Mouse (Mus musculus) embryonic facial prominence, embryonic 15.5 days (tissue): ENCODE data around the gene Pigz. TPM values are rescaled to one million over a fixed set of nuclear protein-coding genes. Genes with fewer than 3 reads are reported as not detected.
"Not testable (repeated sequence)": the region's sequence is repeated elsewhere in the genome, so short reads cannot be mapped to it uniquely, and the experiment has no call there.

Experiments
- ATAC-seq: fragments of 200-750 bp; cut with Nextera tagmentation; 2 replicates; pipeline ENCODE4 v1.8.0; 2017; ENCODE audit warnings: low read depth, moderate TSS enrichment; ENCODE audit not compliant: insufficient number of reproducible peaks, low FRiP score, low TSS enrichment
- H3K27ac ChIP-seq: fragments of 300-500 bp; sonication (generic); replicated peaks from 2 replicates; pipeline ENCODE4 v1.5.1; 2015; ENCODE audit warnings: mild to moderate bottlenecking, inconsistent platforms
- H3K27me3 ChIP-seq: fragments of 300-500 bp; sonication (generic); 2 replicates; pipeline ENCODE4 v1.6.1; 2015; ENCODE audit warnings: inconsistent platforms
- H3K36me3 ChIP-seq: fragments of 300-500 bp; sonication (generic); 2 replicates; pipeline ENCODE4 v1.6.1; 2015; ENCODE audit warnings: mild to moderate bottlenecking, inconsistent platforms
- H3K4me1 ChIP-seq: fragments of 300-500 bp; sonication (generic); 2 replicates; pipeline ENCODE4 v1.6.1; 2015; ENCODE audit warnings: inconsistent platforms
- H3K4me2 ChIP-seq: fragments of 300-500 bp; sonication (generic); replicated peaks from 2 replicates; pipeline ENCODE4 v1.6.1; 2015; ENCODE audit warnings: mild to moderate bottlenecking, inconsistent platforms
- H3K4me3 ChIP-seq: fragments of 300-500 bp; sonication (generic); replicated peaks from 2 replicates; pipeline ENCODE4 v1.5.1; 2015; ENCODE audit warnings: mild to moderate bottlenecking, inconsistent platforms
- H3K9ac ChIP-seq: fragments of 300-500 bp; sonication (generic); 2 replicates; pipeline ENCODE4 v1.6.1; 2015; ENCODE audit warnings: inconsistent platforms
- H3K9me3 ChIP-seq: fragments of 300-500 bp; sonication (generic); replicated peaks from 2 replicates; pipeline ENCODE4 v1.6.1; 2016; ENCODE audit warnings: inconsistent platforms
- WGBS: fragments of 180-500 bp; shearing (Covaris S2); methylation state at CpG from one replicate; pipeline ENCODE4 v1.1.7; 2015; 5-methylcytosine and 5-hydroxymethylcytosine counted together
- polyA plus RNA-seq: library from polyadenylated mRNA; unstranded; fragments of >200 nt; fragmentation: Nextera tagmentation; extraction: Ambion mirVana; gene quantifications from 2 replicates; pipeline ENCODE4 v1.2.1, GENCODE M21; 2015

Gene Pigz
- polyA plus RNA-seq, 1 experiment from 2014 or later = 1.4 TPM

DNA sequence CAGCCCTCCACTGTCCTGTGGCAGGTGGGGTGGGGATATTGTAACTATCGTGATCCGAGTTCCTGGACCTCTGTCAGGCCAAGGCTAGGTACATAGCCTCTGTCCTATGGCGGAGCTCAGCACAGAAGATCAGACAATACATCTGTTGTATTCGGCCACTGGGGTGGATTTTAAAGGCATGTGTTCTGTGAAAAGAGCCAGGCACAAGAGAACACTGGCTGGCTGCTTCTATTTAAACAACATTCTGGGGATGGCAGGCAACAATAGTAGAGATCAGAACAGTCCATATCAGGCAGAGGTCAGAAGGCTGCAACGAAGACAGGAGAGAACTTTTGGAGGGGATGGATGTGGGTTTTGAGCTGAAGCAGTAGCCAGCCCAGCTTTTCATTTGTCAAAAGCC, 1.4 kb upstream of the Pigz start:
- Histone ChIP-seq H3K27me3 (peaks cover 37% of the 10 kb centered on the region), H3K4me3 (no peak overlapping the region), H3K4me1 (peaks cover 26% of the 10 kb centered on the region), H3K36me3 (no peaks in the 10 kb centered on the region), H3K27ac (no peak overlapping the region), H3K9ac (no peak overlapping the region), H3K4me2 (no peak overlapping the region), H3K9me3 (0 out of 2 replicates have a peak, but pooled peaks cover 3% of the 10 kb centered on the region)
- no peak for ATAC-seq
- WGBS = 62% methylated on average over 5 of the region's 5 CpGs

DNA sequence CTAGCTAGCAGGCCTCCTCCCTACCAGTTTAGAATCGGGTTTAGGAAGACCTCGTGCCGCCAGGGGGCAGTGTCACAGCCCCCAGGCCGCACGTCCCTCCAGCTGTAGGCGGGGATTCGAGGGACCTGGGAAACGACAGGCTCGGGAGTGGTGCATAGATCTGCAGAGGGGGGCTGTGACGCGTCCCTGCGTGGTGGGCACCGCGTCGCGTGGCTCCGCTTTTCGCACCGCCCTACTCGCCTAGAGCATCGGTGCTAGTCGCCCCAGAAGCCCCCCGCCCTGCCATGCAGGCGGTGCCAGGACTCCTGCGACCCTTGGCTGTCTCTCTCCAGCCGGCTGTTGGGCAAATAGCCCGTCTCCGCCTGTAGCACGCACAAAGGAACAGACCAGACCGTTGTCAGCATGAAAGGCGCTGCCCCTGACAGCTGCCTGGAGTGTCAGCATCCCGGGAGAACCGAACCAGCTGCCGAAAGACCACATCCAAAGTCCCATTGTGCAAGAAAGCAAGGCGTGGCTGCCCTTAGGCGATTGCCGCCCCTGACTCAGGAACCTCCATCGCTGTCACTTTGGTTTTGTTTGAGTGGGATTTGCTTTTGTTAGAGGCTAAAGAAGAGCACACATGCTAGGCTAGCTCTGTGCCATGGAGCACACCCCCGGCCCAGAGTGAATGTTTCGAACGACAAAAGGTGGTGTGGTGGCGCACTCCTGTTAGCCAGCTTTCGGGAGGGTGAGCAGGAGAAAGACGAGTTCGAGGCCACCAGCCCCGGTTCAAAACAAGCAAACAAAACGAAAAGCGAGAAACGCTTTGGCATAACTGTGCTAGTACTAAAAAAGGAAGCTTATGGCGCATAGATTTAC, 582 bp upstream of the Pigz start:
- Histone ChIP-seq H3K4me1 (peaks cover 26% of the 10 kb centered on the region), H3K9ac (peak overlapping the region; percentile 42), H3K4me2 (peak overlapping the region; percentile 96), H3K27ac (peak overlapping the region; percentile 55; the same call in 1 of the 2 replicates), H3K4me3 (peak overlapping the region; percentile 61), H3K9me3 (0 out of 2 replicates have a peak, but pooled peaks cover 3% of the 10 kb centered on the region), H3K27me3 (peaks cover 37% of the 10 kb centered on the region), H3K36me3 (no peaks in the 10 kb centered on the region)
- WGBS = under 1% methylated on average over 50 of the region's 50 CpGs
- ATAC-seq = peak; percentile 88

DNA sequence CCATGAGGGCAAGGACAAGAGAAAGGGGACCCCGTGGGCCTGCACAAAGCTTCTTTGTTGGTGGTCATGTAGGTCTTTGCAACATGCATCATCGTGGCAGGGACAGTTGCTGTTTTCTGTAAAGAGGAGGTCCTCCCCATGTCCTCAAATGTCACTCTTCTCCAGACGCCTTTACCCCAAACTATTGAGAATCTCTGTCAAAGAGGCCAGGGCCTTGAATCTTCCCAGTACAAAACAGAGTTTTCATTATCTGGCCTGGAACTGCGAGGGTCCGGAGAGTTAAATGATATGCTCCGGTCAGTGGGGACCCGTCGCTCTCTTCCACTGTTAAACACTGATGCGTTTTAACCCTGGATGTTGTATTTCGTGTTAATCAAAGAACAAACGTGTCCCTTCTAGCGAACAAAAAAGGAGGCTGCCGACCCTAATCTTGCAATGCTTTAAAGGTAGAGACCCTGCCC, 929 bp downstream of the Pigz start:
- 17% methylated on average over 13 of the region's 13 CpGs for WGBS
- H3K27me3 ChIP-seq = peaks cover 37% of the 10 kb centered on the region
- peak overlapping the region; percentile 49 for H3K4me2 ChIP-seq

DNA sequence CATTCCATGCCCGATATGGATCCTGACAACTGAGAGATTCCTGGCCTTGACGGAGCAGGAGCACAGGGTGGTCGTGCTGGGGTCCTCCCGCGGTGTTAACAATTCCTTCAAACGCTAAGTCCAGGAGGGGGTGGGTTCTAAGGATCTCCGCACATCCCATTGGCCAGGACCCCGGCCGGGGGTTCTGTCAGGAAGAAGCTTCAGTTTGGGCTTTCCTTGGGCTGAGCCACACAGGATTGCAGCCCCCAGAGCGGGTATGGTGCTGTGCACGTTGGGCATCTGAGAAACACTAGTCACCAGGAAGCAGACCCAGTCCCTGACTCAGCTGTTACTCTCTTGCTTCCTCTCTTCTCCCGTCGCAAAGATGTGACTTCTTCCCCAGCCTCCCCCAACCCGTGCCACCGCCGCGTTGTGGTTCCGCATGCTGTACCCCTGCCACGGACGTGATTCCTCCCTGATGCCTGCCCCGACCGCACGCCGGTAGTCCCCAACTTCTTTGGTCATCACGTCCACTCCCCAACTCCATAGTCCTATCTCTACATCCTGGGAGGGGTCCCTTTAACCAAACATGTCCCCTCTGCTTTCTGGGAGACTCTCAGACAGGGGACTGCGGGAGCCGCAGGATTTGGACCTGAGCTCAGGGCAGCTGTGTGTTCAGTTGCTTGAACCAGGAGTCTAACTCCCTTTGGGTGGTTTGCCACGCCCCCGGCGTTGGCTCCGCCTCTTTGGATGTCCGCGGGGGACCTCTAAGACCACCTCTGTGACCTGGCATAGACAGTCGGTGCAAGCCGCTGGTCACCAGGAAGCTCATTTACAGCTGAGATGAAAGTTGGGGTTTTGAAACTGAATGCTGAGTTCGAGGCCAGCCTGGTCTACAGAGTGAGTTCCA, 1.7 kb downstream of the Pigz start:
- Histone ChIP-seq H3K9me3 (0 out of 2 replicates have a peak, but pooled peaks cover 3% of the 10 kb centered on the region), H3K4me3 (peak overlapping the region; percentile 33), H3K9ac (no peak overlapping the region), H3K27me3 (peaks cover 37% of the 10 kb centered on the region), H3K27ac (no peak overlapping the region), H3K4me1 (peaks cover 26% of the 10 kb centered on the region), H3K4me2 (peak overlapping the region; percentile 49), H3K36me3 (no peaks in the 10 kb centered on the region)
- ATAC-seq = no peak
- WGBS = 5% methylated on average over 36 of the region's 36 CpGs

More for the DNA sequence above, 929 bp downstream of the Pigz start:
- Histone ChIP-seq H3K4me1 (peaks cover 26% of the 10 kb centered on the region), H3K36me3 (no peaks in the 10 kb centered on the region), H3K4me3 (peak overlapping the region; percentile 33), H3K9me3 (0 out of 2 replicates have a peak, but pooled peaks cover 3% of the 10 kb centered on the region), H3K27ac (no peak overlapping the region), H3K9ac (no peak overlapping the region)
- no peak for ATAC-seq

DNA sequence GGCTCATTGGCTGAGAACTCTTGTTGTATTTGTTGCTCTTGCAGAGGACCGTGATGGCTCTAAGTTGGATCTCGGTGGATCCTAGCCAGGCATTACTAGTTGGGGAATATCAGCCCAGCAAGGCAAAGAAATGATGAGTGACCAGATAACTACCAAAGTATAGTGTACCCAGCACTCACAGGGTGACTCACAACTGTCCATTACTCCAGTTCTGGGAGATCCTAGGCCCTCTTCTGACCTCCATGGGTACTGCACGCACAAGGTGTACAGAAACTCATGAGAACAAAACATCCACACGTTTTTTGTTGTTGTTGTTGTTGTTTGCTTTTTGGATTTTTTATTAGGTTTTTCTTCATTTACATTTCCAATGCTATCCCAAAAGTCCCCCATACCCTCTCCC, 2.9 kb downstream of the Pigz start:
- Histone ChIP-seq H3K36me3 (no peaks in the 10 kb centered on the region), H3K9ac (no peak overlapping the region), H3K27ac (no peak overlapping the region), H3K4me3 (no peak overlapping the region), H3K9me3 (0 out of 2 replicates have a peak, but pooled peaks cover 3% of the 10 kb centered on the region), H3K4me2 (no peak overlapping the region), H3K27me3 (peaks cover 37% of the 10 kb centered on the region), H3K4me1 (peaks cover 26% of the 10 kb centered on the region)
- 90% methylated on average over 4 of the region's 4 CpGs for WGBS
- no peak for ATAC-seq

DNA sequence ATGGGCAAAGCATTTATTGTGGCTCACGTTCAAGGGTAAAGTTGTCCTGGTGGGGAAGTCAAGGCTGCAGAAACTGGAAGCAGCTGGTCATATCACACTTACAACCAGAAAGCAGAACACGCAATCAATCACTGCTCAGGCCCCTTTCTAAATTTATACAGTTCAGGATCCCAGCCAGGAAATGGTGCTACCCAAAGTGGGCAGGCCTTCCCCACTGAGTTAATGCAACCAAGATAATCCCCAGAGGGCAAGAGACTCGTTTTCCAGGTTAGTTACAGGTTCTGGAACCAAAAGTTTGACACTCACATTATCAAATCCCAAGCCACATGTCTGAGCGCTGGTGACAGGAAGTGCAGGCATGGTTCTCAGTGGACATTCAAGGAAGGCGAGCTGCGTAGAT, 5.2 kb downstream of the Pigz start:
- H3K27ac ChIP-seq = no peak overlapping the region
- 0 out of 2 replicates have a peak, but pooled peaks cover 3% of the 10 kb centered on the region for H3K9me3 ChIP-seq
- H3K4me2 ChIP-seq = no peak overlapping the region
- H3K27me3 ChIP-seq = peaks cover 28% of the 10 kb centered on the region
- no peak overlapping the region for H3K9ac ChIP-seq
- H3K36me3 ChIP-seq = no peaks in the 10 kb centered on the region
- ATAC-seq = no peak
- H3K4me3 ChIP-seq = no peak overlapping the region
- H3K4me1 ChIP-seq = peaks cover 18% of the 10 kb centered on the region
- 66% methylated on average over 6 of the region's 6 CpGs for WGBS

DNA sequence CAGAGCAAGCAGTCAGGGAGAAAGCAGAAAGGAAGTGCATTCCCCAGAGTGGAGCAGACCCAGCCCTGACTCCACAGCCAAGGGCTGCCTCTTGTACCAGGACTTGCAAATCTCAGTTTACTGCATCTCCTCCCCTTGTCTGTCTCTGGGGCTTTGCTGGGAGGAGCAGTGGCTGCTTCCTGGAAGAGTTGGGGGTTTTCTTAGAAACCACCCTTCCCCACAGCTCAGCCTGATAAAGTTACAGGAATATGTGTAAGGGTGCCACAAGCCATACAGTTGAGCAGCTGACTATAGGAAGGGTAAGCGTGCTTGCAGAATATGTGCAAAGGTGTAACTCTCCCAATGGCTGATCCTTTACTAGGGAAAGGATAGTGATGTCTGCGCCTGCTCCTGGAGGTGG, 6.9 kb downstream of the Pigz start:
- H3K9ac ChIP-seq = no peak overlapping the region
- peaks cover 10% of the 10 kb centered on the region for H3K27me3 ChIP-seq
- H3K4me2 ChIP-seq = no peak overlapping the region
- no peak overlapping the region for H3K4me3 ChIP-seq
- WGBS = 71% methylated on average over 2 of the region's 2 CpGs
- no peak for ATAC-seq
- peaks cover 11% of the 10 kb centered on the region for H3K4me1 ChIP-seq
- no peak overlapping the region for H3K27ac ChIP-seq
- H3K36me3 ChIP-seq = no peaks in the 10 kb centered on the region; the same call in 1 of the 2 replicates
- H3K9me3 ChIP-seq = 0 out of 2 replicates have a peak, but pooled peaks cover 3% of the 10 kb centered on the region

DNA sequence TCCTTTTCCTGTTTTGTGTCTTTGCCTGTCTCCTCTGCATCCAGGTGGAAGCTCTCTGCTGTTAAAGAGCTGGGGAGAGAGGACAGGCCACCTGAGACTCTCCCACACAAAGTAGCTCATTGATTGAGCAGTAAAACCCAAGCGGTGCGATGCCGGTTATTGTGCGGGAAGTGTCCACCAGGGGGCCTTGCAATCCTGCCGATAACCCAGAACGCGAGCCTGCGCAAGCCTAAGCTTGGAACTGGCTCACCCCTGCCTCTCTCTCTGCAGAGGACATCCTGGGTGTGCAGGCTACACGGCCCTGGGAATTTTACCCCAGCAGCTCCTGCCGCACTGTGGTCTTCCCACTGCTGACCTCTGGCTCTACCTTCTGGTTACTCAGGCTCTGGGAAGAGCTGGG, 10.3 kb downstream of the Pigz start:
- ATAC-seq = no peak
- no peak overlapping the region for H3K4me3 ChIP-seq
- H3K4me2 ChIP-seq = no peak overlapping the region
- no peaks in the 10 kb centered on the region for H3K9me3 ChIP-seq
- H3K4me1 ChIP-seq = peaks cover 28% of the 10 kb centered on the region
- no peaks in the 10 kb centered on the region; the same call in 1 of the 2 replicates for H3K36me3 ChIP-seq
- H3K27ac ChIP-seq = no peak overlapping the region
- H3K9ac ChIP-seq = no peak overlapping the region
- H3K27me3 ChIP-seq = no peaks in the 10 kb centered on the region
- 6% methylated on average over 10 of the region's 10 CpGs for WGBS

DNA sequence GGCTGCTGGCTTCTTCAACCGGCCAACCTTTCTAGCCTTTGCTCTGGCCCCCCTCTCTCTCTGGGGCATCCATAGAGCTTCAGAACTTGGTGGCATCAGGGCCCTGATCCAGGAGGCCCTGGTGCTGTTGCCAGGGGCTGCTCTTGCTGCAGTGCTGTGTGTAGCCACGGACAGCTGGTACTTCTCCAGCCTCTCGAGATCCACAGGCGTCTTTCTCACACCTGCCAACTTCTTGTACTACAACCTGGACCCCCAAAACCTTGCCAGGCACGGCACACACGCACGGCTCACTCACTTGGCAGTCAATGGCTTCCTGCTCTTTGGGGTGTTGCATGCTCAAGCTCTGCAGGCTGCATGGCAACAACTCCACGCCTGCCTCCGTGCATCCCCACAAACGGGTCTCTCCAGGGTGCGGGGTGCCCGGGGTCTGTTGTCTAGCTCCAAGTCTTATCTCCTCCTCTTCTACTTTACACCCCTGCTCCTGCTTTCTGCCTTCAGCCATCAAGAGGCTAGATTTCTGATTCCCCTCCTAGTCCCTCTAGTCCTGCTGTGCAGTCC, 11.1 kb downstream of the Pigz start:
- WGBS = 89% methylated on average over 12 of the region's 12 CpGs
- Histone ChIP-seq H3K4me1 (peaks cover 36% of the 10 kb centered on the region), H3K4me3 (no peak overlapping the region), H3K27ac (no peak overlapping the region), H3K4me2 (no peak overlapping the region), H3K36me3 (no peaks in the 10 kb centered on the region; the same call in 1 of the 2 replicates), H3K9ac (no peak overlapping the region), H3K27me3 (no peaks in the 10 kb centered on the region), H3K9me3 (no peaks in the 10 kb centered on the region)
- ATAC-seq = no peak

DNA sequence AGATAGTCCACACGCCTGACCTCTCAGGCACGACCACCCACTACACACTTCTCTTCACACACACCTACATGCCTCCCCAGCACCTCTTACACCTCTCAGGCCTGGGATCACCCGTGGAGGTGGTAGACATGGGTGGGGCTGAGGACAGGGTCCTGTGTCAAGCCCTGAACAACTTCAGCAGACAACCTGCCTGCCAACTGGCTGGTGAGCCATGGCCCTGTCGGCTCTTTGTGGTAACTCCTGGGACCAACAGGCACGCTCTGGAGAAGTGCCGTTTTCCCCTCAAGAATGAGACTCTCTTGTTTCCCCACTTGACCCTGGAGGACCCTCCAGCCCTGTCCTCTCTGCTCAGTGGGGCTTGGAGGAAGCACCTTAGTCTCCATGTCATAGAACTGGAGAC, 11.7 kb downstream of the Pigz start:
- Histone ChIP-seq H3K9me3 (no peaks in the 10 kb centered on the region), H3K27ac (no peak overlapping the region), H3K36me3 (peaks cover under 1% of the 10 kb centered on the region; the same call in 1 of the 2 replicates), H3K4me3 (no peak overlapping the region), H3K4me2 (no peak overlapping the region), H3K9ac (no peak overlapping the region), H3K4me1 (peaks cover 37% of the 10 kb centered on the region), H3K27me3 (no peaks in the 10 kb centered on the region)
- no peak for ATAC-seq
- WGBS = 91% methylated on average over 6 of the region's 6 CpGs

DNA sequence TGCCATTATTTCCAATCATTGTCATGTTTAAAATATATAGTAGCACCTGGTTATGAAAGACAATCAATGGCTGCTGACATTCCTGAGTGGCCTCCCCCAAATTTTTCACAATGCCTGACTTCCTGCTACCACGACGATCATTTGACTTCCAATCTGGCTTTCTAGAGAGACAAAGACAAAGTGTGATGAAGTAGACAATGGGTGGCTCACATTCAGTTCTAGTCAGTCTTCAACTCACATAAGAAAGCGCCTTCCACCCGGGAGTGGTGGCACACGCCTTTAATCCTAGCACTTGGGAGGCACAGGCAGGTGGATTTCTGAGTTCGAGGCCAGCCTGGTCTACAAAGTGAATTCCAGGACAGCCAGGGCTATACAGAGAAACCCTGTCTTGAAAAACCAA, 12.3 kb downstream of the Pigz start:
- not testable (repeated sequence) for H3K27me3 ChIP-seq, H3K36me3 ChIP-seq, H3K9me3 ChIP-seq, H3K4me2 ChIP-seq, H3K27ac ChIP-seq, H3K4me3 ChIP-seq, ATAC-seq, H3K9ac ChIP-seq
- 89% methylated on average over 6 of the region's 6 CpGs for WGBS
- H3K4me1 ChIP-seq = peaks cover 37% of the 10 kb centered on the region
